Comparison of ENCODE assay signal across 16 mouse cellular contexts in genomic region chr17:13546249-13546648, GRCm38 (mm10).
"Had no signal": no experiment of that assay in that cellular context is flagged by ENCODE, and none has a peak within 500 bp of the region (broad histone marks: within the 10 kb centered on the region; RNA-seq: fewer than 3 reads in every experiment).

No protein-coding gene starts in this region.

- H3K27ac ChIP-seq: kidney, embryonic 15.5 days; liver, embryonic 13.5 days; midbrain, embryonic 12.5 days; midbrain, embryonic 15.5 days; neural tube, embryonic 13.5 days; stomach, embryonic 15.5 days had no signal

- ATAC-seq: midbrain, embryonic 15.5 days had no signal

- H3K36me3 ChIP-seq: kidney, embryonic 15.5 days; midbrain, embryonic 12.5 days; midbrain, embryonic 15.5 days; neural tube, embryonic 13.5 days; stomach, embryonic 15.5 days had no signal

- H3K9ac ChIP-seq: kidney, embryonic 15.5 days; liver, embryonic 13.5 days; midbrain, embryonic 12.5 days; midbrain, embryonic 15.5 days; neural tube, embryonic 13.5 days; stomach, embryonic 15.5 days had no signal

- H3K27me3 ChIP-seq: kidney, embryonic 15.5 days; liver, embryonic 13.5 days; midbrain, embryonic 12.5 days; midbrain, embryonic 15.5 days; neural tube, embryonic 13.5 days; stomach, embryonic 15.5 days had no signal

- H3K4me1 ChIP-seq: kidney, embryonic 15.5 days; liver, embryonic 13.5 days; midbrain, embryonic 12.5 days; midbrain, embryonic 15.5 days; neural tube, embryonic 13.5 days; stomach, embryonic 15.5 days had no signal

- H3K4me2 ChIP-seq: kidney, embryonic 15.5 days; liver, embryonic 13.5 days; midbrain, embryonic 12.5 days; midbrain, embryonic 15.5 days; neural tube, embryonic 13.5 days; stomach, embryonic 15.5 days had no signal

- H3K4me3 ChIP-seq: kidney, embryonic 15.5 days; liver, embryonic 13.5 days; midbrain, embryonic 12.5 days; midbrain, embryonic 15.5 days; myocyte; neural tube, embryonic 13.5 days; stomach, embryonic 15.5 days had no signal

- DNase-seq: kidney, adult 11 months; kidney, adult 8-10 months; kidney, postnatal 10 days; kidney, postnatal 36 days; liver, embryonic 13.5 days; lung, adult 2 months; lung, postnatal 14 days; lung, postnatal 4 days; spleen, adult 18-20 months; thymus, postnatal 25 days had no signal
